Mouse (Mus musculus): ENCODE data around the gene Slc26a5. TPM values are rescaled to one million over a fixed set of nuclear protein-coding genes. Genes with fewer than 3 reads are reported as not detected.
A peak's percentile ranks its signal among the peaks of the same experiment; 100 is the strongest.

The Slc26a5 gene
- total RNA-seq, 1 experiment = 0.27 TPM

DNA sequence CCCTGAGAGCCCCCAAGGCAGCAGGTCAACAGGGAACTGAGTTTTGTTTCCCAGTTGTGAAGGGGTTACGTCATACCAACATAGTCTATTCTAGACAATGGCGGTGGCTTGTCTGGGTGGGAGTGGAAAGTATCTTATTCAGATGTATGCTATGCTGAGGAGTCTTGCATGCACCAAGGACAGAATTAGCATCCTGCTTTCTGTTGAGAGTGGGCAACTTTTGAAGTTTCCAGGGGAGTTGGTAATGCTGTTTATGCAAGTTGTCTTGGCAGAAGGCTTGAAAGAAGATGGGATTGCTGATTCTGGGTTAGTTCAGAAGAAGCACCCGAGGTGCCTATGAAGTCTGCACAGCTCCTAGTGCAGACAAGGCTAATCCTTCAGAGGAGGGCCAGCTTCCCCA, 28.8 kb upstream of the Slc26a5 start:
- H3K9ac ChIP-seq (ENCODE audit: insufficient read depth, low read depth, low read length, poor library complexity, severe bottlenecking) = no peak overlapping the region
- TF ChIP-seq ZNF384 (IDR thresholded peaks at IDR 0.05; ENCODE audit: low read depth, low read length) (no peak), ZC3H11A (IDR thresholded peaks at IDR 0.05; ENCODE audit: borderline replicate concordance, low read depth, low read length) (no peak), MAFK (IDR thresholded peaks at IDR 0.05; ENCODE audit: insufficient read depth, low read depth, low read length) (no peak), HCFC1 (IDR thresholded peaks at IDR 0.05; ENCODE audit: borderline replicate concordance, insufficient read depth, low read length) (no peak), CHD2 (IDR thresholded peaks at IDR 0.05; ENCODE audit: low read depth, low read length) (no peak)
- H3K4me1 ChIP-seq (ENCODE audit: control insufficient read depth in 2 of 2, insufficient read depth in 2 of 2, low read length in 2 of 2, poor library complexity in 1 of 2) = peaks cover 0 to 2% of the 10 kb centered on the region in 2 experiments; a peak in 1 of 4 replicates
- in situ Hi-C loops (cut with MboI; ENCODE audit: low sequenced_read_pairs in 2 of 2, unreplicated experiment in 2 of 2) = no loop called here
- no peak overlapping the region for H3K27ac ChIP-seq (ENCODE audit: insufficient read depth, low read depth, low read length, poor library complexity, severe bottlenecking)
- H3K9me3 ChIP-seq (ENCODE audit: control insufficient read depth, insufficient read depth, low read depth, low read length) = no peaks in the 10 kb centered on the region
- H3K4me3 ChIP-seq (ENCODE audit: insufficient read depth in 1 of 2, low read depth in 1 of 2, low read length in 2 of 2, poor library complexity in 1 of 2, severe bottlenecking in 1 of 2) = no peak overlapping the region
- no peaks in the 10 kb centered on the region for H3K36me3 ChIP-seq (ENCODE audit: control insufficient read depth, insufficient read depth, low read length, poor library complexity, severe bottlenecking)
- no peak for DNase-seq (ENCODE audit: low read depth, low spot score)

DNA sequence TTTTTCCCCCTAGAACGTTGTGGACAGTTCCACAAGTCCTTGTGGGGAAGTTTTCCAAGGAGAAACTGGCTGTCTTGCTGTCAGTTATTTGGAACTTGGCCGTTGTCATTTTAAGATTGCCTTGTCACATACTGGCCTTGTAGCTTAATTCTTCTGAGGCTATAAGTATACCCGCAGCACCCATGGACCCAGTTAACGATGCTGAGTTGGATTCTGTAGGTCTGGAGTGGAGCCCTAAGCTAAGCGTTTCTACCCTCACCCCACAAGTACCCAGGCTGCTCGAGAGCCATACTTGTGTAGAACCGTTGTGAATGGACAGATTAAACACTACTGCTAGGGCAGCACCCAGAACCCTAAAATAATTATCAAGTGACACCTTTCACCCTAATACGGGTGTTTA, 1.3 kb upstream of the Slc26a5 start:
- in situ Hi-C loops (cut with MboI; ENCODE audit: low sequenced_read_pairs in 2 of 2, unreplicated experiment in 2 of 2) = no loop called here
- no peak for DNase-seq (ENCODE audit: low read depth, low spot score)
- no peak overlapping the region for H3K9ac ChIP-seq (ENCODE audit: insufficient read depth, low read depth, low read length, poor library complexity, severe bottlenecking)
- H3K27ac ChIP-seq (ENCODE audit: insufficient read depth, low read depth, low read length, poor library complexity, severe bottlenecking) = peak overlapping the region; percentile 33; the same call in 1 of the 2 replicates
- H3K36me3 ChIP-seq (ENCODE audit: control insufficient read depth, insufficient read depth, low read length, poor library complexity, severe bottlenecking) = no peaks in the 10 kb centered on the region
- H3K4me1 ChIP-seq (ENCODE audit: control insufficient read depth in 2 of 2, insufficient read depth in 2 of 2, low read length in 2 of 2, poor library complexity in 1 of 2) = peaks cover 4 to 9% of the 10 kb centered on the region in 2 experiments; a peak in 3 of 4 replicates
- TF ChIP-seq CHD2 (IDR thresholded peaks at IDR 0.05; ENCODE audit: low read depth, low read length) (no peak), MAFK (IDR thresholded peaks at IDR 0.05; ENCODE audit: insufficient read depth, low read depth, low read length) (no peak), ZC3H11A (IDR thresholded peaks at IDR 0.05; ENCODE audit: borderline replicate concordance, low read depth, low read length) (no peak), ZNF384 (IDR thresholded peaks at IDR 0.05; ENCODE audit: low read depth, low read length) (no peak), HCFC1 (IDR thresholded peaks at IDR 0.05; ENCODE audit: borderline replicate concordance, insufficient read depth, low read length) (no peak)
- H3K4me3 ChIP-seq (ENCODE audit: insufficient read depth in 1 of 2, low read depth in 1 of 2, low read length in 2 of 2, poor library complexity in 1 of 2, severe bottlenecking in 1 of 2) = no peak overlapping the region
- no peaks in the 10 kb centered on the region for H3K9me3 ChIP-seq (ENCODE audit: control insufficient read depth, insufficient read depth, low read depth, low read length)

GRCm38 (mm10) chr5:21866311-21866712, 908 bp upstream of the Slc26a5 start:
- no peak overlapping the region for H3K4me3 ChIP-seq (ENCODE audit: insufficient read depth in 1 of 2, low read depth in 1 of 2, low read length in 2 of 2, poor library complexity in 1 of 2, severe bottlenecking in 1 of 2)

GRCm38 (mm10) chr5:21858653-21859052, 6.8 kb downstream of the Slc26a5 start:
- Histone ChIP-seq H3K9ac (ENCODE audit: insufficient read depth, low read depth, low read length, poor library complexity, severe bottlenecking) (no peak overlapping the region), H3K4me1 (ENCODE audit: control insufficient read depth in 2 of 2, insufficient read depth in 2 of 2, low read length in 2 of 2, poor library complexity in 1 of 2) (no peaks in the 10 kb centered on the region), H3K4me3 (ENCODE audit: insufficient read depth in 1 of 2, low read depth in 1 of 2, low read length in 2 of 2, poor library complexity in 1 of 2, severe bottlenecking in 1 of 2) (no peak overlapping the region), H3K9me3 (ENCODE audit: control insufficient read depth, insufficient read depth, low read depth, low read length) (no peaks in the 10 kb centered on the region), H3K27ac (ENCODE audit: insufficient read depth, low read depth, low read length, poor library complexity, severe bottlenecking) (no peak overlapping the region), H3K36me3 (ENCODE audit: control insufficient read depth, insufficient read depth, low read length, poor library complexity, severe bottlenecking) (no peaks in the 10 kb centered on the region)
- TF ChIP-seq MAFK (IDR thresholded peaks at IDR 0.05; ENCODE audit: insufficient read depth, low read depth, low read length) (no peak), CHD2 (IDR thresholded peaks at IDR 0.05; ENCODE audit: low read depth, low read length) (no peak), ZNF384 (IDR thresholded peaks at IDR 0.05; ENCODE audit: low read depth, low read length) (no peak), HCFC1 (IDR thresholded peaks at IDR 0.05; ENCODE audit: borderline replicate concordance, insufficient read depth, low read length) (no peak), ZC3H11A (IDR thresholded peaks at IDR 0.05; ENCODE audit: borderline replicate concordance, low read depth, low read length) (no peak)
- no peak for DNase-seq (ENCODE audit: low read depth, low spot score)
- in situ Hi-C loops (cut with MboI; ENCODE audit: low sequenced_read_pairs in 2 of 2, unreplicated experiment in 2 of 2) = no loop called here

More at GRCm38 (mm10) chr5:21866311-21866712, 908 bp upstream of the Slc26a5 start:
- in situ Hi-C loops (cut with MboI; ENCODE audit: low sequenced_read_pairs in 2 of 2, unreplicated experiment in 2 of 2) = no loop called here
- Histone ChIP-seq H3K27ac (ENCODE audit: insufficient read depth, low read depth, low read length, poor library complexity, severe bottlenecking) (peak overlapping the region; percentile 33; the same call in 1 of the 2 replicates), H3K36me3 (ENCODE audit: control insufficient read depth, insufficient read depth, low read length, poor library complexity, severe bottlenecking) (no peaks in the 10 kb centered on the region), H3K9ac (ENCODE audit: insufficient read depth, low read depth, low read length, poor library complexity, severe bottlenecking) (no peak overlapping the region), H3K4me1 (ENCODE audit: control insufficient read depth in 2 of 2, insufficient read depth in 2 of 2, low read length in 2 of 2, poor library complexity in 1 of 2) (peaks cover 4 to 9% of the 10 kb centered on the region in 2 experiments; a peak in 3 of 4 replicates), H3K9me3 (ENCODE audit: control insufficient read depth, insufficient read depth, low read depth, low read length) (no peaks in the 10 kb centered on the region)
- TF ChIP-seq HCFC1 (IDR thresholded peaks at IDR 0.05; ENCODE audit: borderline replicate concordance, insufficient read depth, low read length) = no peak
- no peak for TF ChIP-seq ZNF384 (IDR thresholded peaks at IDR 0.05; ENCODE audit: low read depth, low read length)
- TF ChIP-seq MAFK (IDR thresholded peaks at IDR 0.05; ENCODE audit: insufficient read depth, low read depth, low read length) = no peak
- no peak for TF ChIP-seq ZC3H11A (IDR thresholded peaks at IDR 0.05; ENCODE audit: borderline replicate concordance, low read depth, low read length)
- TF ChIP-seq CHD2 (IDR thresholded peaks at IDR 0.05; ENCODE audit: low read depth, low read length) = no peak
- DNase-seq (ENCODE audit: low read depth, low spot score) = no peak

Data from ES-E14 (cell line).